Mouse (Mus musculus) layer of hippocampus, adult 2 months (tissue): ENCODE data around the gene Thrap3. TPM values are rescaled to one million over a fixed set of nuclear protein-coding genes. Genes with fewer than 3 reads are reported as not detected.

Experiments used
- DNase-seq, 2 experiments: peaks; one replicate each; pipeline ENCODE4 v3.0.0; 2022; ENCODE audit warnings: low spot score in 2 of 2
- H3K27ac ChIP-seq: fragments of 200-600 bp; 2 replicates; pipeline ENCODE4 v1.8.1; 2022
- H3K4me3 ChIP-seq: fragments of 200-600 bp; 2 replicates; pipeline ENCODE4 v1.8.1; 2022; ENCODE audit warnings: mild to moderate bottlenecking
- CTCF ChIP-seq: fragments of 200-600 bp; conservative IDR thresholded peaks from 2 replicates; pipeline ENCODE4 v1.8.1; 2022; ENCODE audit warnings: antibody characterized with exemption, mild to moderate bottlenecking, moderate library complexity
- total RNA-seq, 2 experiments: library from RNA; stranded (reverse); gene quantifications; 2 replicates each; pipeline ENCODE4 v1.2.3; 2021

Thrap3 gene
- total RNA-seq, 2 experiments from 2014 or later: 150 to 166 TPM

DNA sequence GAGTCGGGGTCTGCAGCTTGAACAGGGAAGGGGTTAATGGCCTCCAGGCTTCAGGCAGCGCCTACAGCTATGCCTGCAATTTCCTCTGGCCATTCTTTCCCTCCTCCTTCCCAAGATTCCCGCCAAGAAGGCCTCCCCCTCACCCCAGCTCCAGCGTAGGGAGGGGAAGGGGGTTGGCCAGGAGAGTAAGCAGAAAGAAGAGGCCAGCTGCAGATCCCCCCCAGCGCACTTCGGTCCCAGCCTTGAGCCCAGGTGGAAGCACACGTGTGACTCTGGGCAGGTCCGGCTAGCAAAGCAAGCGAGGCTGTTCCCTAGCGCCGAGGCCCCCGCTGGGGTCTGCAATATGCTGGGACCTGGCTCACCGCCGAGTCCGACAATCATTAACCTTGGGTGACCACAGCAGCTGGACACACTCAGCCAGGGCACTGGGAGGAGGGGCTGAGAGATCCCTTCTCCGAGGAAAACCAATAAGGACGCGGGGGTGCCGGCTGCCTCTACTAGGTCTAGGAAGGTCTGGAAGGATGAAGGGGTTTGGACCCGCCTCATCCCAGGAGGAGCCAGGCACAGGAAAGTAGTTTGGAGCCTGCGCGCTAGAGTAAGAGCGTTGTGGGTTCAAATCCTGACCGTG, 54.9 kb downstream of the Thrap3 start, which contains the start of gene Eva1b:
Gene Eva1b, plus strand, starts transcription at position 212 of the 628 bp plus-strand sequence.
- peak within 1 kb of the TSS; percentile 61 for H3K4me3 ChIP-seq
- peak within 1 kb of the TSS; percentile 67; the same call in 1 of the 2 replicates for H3K27ac ChIP-seq
- no peak for DNase-seq
- no peak for TF ChIP-seq CTCF

DNA sequence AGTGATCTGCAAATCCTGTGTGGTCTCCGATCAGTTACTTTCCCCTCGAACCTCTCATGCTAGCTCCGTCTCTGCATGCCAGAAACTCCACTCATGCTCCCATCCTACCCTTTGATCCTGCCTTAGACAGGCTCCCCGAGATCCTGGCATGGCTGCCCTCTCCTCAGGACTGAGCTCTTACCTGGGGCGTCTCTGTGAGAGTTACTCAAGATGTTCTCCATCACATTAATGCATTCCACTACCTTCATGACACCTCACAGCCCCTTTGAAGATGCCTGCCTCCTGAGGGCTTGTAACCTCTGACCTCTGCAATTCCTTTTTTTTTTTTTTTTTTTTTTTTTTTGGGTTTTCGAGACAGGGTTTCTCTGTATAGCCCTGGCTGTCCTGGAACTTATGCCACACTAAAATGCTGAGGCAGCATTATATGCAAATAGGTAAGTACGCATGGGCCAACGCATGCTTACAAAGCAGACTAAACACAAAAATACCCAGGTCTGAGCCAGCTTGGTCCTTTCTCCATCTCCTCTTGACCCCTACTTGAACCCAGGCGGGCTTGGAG, 55.5 kb downstream of the Thrap3 start:
- H3K4me3 ChIP-seq: no peak overlapping the region
- no peak for TF ChIP-seq CTCF
- no peak overlapping the region for H3K27ac ChIP-seq

DNA sequence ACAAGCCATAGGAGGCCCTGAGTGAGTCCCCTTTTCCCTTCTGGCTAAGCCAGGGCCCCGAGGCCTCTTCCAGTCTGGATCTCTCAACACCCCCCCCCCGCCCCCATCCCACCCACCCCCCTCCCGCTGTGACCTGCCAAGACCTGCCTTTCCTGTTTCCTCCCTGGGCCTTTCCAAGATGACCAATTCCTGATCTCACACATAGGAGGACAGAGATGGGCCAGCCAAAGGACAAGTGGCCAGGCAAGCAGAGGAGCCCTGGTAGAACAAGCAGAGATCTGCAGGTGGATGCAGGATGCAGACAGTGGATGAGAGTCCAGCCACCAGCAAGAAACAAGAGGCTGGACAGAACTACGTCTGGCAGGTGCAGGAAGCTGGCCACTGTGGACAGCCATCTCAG, 57.2 kb downstream of the Thrap3 start:
- no peak; the same call in 1 of the 2 replicates for TF ChIP-seq CTCF
- DNase-seq: no peak
- Histone ChIP-seq H3K27ac (no peak overlapping the region), H3K4me3 (no peak overlapping the region)

More for the DNA sequence above, 55.5 kb downstream of the Thrap3 start:
- no peak for DNase-seq

DNA sequence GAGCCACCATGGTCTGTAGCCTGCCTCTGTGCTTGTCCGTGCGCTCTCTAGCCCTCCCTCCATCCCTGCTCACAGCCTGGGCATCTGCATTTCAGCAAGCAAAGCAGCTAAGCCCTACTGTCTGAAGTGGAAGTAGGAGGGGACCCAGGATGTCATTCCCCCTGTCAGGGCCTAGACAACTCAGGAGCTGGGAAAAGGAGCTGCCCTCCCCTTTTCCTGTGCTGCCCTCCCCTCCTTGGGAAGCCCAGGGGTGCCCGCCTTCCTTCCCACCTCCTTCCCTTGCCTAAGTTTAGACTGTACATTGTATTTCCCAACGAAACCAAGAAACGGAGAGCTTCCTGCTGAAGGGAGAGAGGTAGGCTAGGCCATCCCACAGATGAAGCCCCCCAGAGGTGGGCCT, 61.5 kb downstream of the Thrap3 start:
- H3K27ac ChIP-seq: no peak overlapping the region
- no peak for TF ChIP-seq CTCF
- no peak overlapping the region for H3K4me3 ChIP-seq
- DNase-seq: no peak

DNA sequence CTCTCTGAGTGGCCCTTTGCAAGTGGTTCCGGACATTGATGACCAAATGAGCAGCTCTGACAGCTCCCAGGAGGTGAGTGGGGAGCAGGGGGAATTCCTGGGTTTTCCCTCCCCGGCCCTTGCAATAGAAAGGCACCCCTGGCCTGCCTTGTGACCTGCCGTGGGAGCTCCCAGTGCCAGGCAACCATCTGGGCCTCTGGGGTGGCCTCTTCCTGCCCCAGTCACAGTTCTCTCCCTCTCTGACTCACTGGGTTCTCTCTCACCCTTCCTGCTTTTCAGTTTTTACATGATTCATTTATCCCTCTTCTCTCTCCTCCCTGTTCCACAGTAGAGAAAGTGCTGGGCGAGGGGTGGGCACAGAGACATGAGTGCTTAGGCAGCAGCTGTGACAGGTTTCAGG, 64.8 kb downstream of the Thrap3 start:
- Histone ChIP-seq H3K27ac (no peak overlapping the region), H3K4me3 (no peak overlapping the region)
- no peak for DNase-seq
- TF ChIP-seq CTCF: no peak

DNA sequence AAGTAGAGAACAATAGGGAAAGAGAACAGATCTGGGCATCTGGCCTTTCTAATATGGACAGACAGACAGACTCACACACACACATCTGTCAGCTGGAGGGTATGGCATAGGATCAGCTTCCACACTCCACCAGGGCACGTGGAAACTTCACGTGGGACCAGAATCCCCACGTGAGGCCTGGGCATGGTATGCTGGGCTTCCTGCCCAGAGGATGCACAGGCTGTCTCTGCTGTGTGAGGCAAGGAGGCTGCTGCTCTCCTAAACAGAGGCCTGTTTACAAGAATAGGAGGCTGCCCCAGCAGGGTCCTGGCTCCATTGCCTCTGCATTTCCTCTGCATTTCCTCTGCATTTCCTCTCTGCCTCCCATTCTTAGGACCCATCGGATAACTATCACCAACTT, 67.9 kb downstream of the Thrap3 start:
- no peak overlapping the region for H3K4me3 ChIP-seq
- peak overlapping the region; percentile 28 for H3K27ac ChIP-seq
- no peak for TF ChIP-seq CTCF
- DNase-seq: no peak

DNA sequence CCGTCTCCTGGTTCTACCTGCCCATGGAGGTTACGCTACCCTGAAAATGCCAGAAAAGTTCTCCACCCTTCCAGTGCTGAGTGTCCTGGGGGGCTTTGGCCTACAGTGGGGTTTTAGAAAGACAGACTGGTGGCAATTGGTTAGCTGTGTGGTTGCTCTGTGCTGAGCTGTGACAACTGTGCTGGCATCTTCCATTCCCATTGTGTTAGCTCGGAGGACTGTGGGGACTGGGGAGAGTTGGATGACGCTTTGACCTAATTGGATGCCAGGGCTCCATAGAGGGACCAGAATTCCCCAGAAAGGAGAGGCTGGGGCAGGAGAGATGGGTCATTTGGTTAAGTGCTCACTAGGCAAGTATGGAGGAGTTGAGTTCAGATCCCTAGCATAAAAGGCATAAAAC, 68.3 kb downstream of the Thrap3 start:
- Histone ChIP-seq H3K4me3 (no peak overlapping the region), H3K27ac (peak overlapping the region; percentile 28)
- no peak for DNase-seq
- TF ChIP-seq CTCF: no peak

DNA sequence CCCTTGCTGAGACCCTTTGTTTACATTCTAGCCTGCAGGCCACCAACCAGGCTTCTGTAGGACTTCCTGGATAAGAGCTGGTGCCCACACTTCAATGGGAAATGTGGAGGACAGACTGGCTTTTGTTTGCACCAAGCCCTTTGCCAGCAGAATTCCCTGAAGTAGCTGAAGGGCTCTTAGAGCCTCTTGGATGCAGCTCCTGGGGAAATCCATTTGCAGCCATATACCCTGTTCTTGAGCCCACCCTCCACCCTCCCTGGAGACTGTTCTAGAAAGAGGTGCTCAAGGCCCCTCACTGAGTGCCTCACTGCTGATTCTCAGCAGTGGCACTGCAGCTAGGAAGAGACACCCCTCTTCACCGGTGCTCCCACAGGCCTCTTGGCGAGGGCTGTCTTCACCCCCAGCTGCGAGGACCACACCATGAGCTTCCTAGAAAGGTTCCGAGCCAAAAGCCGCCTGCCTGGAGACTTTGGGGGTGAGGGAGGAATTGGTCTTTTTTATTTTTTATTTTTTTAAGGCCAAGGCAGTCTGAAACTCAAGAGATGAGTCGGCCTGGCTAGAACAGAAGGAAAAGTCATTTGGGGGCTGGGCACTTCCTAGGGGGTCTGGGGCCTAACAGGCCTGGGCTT, 69.8 kb downstream of the Thrap3 start:
- Histone ChIP-seq H3K27ac (peak overlapping the region; percentile 86), H3K4me3 (no peak overlapping the region)
- no peak for DNase-seq
- no peak for TF ChIP-seq CTCF

DNA sequence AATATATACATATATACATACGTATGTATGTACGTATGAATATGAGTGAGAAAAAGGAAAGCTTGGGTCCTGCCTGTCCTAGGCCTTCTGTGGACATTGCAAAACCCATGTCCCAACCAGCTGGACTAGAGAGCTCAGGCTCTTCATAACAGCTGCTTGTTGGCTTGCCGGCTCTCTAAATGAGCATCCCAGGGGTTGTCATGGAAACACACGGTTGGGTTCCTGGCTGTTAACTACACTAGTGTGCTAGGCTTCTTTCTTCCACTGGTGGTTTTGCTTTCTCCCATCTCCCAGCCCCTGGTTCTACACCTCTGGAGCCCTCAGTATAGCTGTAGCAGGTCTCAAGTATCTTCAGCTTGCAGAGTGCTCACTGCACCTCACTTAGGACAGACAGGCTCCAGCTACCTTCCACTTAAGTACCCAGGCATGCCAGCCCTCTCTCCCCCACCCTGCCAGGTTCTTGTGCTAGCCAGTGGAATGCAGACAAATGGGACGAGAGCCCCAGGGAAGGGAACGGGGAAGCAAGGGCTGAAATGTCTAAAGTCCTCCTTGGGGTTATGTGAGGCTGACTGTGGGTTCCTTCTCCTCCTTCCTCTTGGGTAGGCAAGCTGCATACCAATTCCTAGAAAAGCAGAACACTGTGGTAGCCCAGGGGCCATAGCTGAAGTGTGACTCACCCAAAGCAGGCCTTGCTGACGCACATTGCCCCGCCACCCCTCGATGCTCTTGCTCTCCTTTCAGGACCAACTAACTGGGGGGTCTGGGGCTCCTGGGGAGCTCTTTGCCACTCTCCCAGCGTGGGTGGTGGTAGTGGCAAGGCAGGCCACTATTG, 71.1 kb downstream of the Thrap3 start:
- DNase-seq: peak; percentile 64 to 82
- peak overlapping the region; percentile 86 for H3K27ac ChIP-seq

DNA sequence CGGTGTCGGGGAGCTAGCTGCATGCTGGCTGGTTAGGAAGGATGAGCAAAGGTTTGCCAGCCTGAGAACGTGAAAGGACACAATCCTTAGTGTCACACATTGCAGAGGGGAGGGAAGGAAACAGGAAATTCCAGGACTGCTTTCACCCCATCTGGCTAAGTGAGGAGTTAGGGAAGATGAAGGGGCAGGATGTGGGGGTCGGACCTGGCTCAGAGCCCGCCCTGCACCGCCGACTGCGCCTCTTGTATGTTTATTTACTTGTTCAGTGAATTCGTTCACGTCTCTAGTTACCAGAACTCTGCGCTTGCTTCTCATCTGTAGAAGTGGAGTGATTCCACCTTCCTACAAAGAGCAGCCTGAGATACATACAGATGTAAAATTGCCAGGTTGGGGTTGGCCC, 72.1 kb downstream of the Thrap3 start:
- no peak overlapping the region for H3K4me3 ChIP-seq
- no peak for DNase-seq
- TF ChIP-seq CTCF: no peak
- peak overlapping the region; percentile 86 for H3K27ac ChIP-seq

More for the DNA sequence above, 71.1 kb downstream of the Thrap3 start:
- no peak overlapping the region for H3K4me3 ChIP-seq
- TF ChIP-seq CTCF: peak; percentile 28

DNA sequence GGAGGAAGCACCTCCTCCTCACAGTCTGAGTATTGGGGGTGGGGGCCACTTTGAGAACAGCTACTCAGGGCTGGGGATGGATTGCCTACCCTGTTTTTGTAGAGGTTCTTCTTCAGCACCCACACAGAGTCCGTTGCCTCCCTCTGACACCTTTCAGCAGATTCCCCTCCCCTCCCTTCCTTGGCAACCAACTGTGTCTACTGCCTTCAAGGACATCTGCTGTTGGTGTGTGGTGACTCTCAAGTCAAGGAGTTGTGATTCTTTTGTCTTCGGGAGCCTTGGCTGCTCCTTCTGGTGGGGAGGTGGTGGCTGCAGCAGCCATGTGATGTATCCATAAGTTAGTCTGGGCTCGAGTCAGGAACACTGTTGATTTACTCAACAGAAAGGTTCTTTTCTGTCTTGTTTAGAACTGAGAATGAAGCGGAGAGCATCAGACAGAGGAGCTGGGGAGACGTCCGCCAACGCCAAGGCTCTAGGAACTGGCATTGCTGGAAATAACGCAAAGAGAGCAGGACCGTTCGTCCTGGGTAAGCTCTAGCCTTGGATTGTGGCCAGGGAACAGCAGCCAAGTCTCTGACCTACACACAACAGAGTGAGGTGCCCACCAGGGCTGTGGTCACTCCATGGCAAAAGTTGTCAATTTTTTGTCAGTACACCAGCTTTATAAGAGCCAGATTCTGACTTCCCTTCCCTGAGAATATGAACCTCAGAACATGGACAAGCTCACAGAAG, 79.1 kb downstream of the Thrap3 start:
- Histone ChIP-seq H3K27ac (no peak overlapping the region), H3K4me3 (no peak overlapping the region)
- DNase-seq: no peak
- no peak for TF ChIP-seq CTCF

DNA sequence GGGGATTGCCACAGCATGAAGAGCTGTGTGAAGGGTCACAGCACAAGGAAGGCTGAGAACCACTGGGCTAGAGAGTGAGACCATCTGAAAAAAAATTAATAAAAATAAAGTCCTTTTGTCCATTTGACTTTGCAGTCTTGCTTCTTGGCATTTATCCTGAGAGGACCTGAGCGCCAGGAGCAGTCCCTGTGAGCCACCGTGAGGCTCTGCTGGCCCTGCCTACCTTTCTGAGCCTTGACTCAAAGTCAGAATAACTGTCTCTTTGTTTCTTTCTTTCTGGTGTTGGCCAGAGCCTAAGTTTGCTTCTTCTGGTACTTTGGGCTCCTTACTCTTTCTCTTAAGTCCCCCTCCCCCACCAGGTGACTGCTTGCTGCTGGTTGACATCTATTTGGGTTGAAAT, 82.1 kb downstream of the Thrap3 start:
- DNase-seq: no peak
- H3K27ac ChIP-seq: no peak overlapping the region
- no peak overlapping the region for H3K4me3 ChIP-seq
- TF ChIP-seq CTCF: no peak
